Mouse (Mus musculus): Measurements from ENCODE around the gene Ak1. TPM values are rescaled to one million over a fixed set of nuclear protein-coding genes. Genes with fewer than 3 reads are reported as not detected.
A peak's percentile ranks its signal among the peaks of the same experiment; 100 is the strongest.

Gene Ak1
- total and polyA plus RNA-seq, 3 experiments, result 1.4 to 3.9 (median 1.5) TPM

- H3K4me3 ChIP-seq (replicated peaks in 1 of 3; ENCODE audit: low read depth in 2 of 3, low read length in 2 of 3, poor library complexity in 1 of 3), result no peak overlapping the region
- H3K36me3 ChIP-seq (replicated peaks in 1 of 2; ENCODE audit: control insufficient read depth in 1 of 2, insufficient read depth in 1 of 2, low read length in 1 of 2), result peaks cover 11 to 49% of the 10 kb centered on the region in 2 experiments
- dilution Hi-C loops (cut with MboI; ENCODE audit: extremely low pct_ligation_motif_present, extremely low pct_unique_long_range_greater_than_20kb, low sequenced_read_pairs) (no loop called here), in situ Hi-C loops (cut with MboI; ENCODE audit: low pct_ligation_motif_present, low pct_unique_long_range_greater_than_20kb, low sequenced_read_pairs) (loop anchor here (5.0 to 25.0 kb wide), 2 partner anchors 37 to 438 kb away; no protein-coding TSS in a partner anchor)
- TF ChIP-seq CTCF (conservative IDR thresholded peaks at IDR 0.05 in 1 of 2, IDR thresholded peaks at IDR 0.05 in 1 of 2; ENCODE audit: low read depth in 2 of 2, low read length in 2 of 2) (peak; percentile 82 to 85), MAX (IDR thresholded peaks at IDR 0.05; ENCODE audit: low read length) (no peak), RAD21 (IDR thresholded peaks at IDR 0.05; ENCODE audit: low read depth, low read length) (peak; percentile 58), BHLHE40 (IDR thresholded peaks at IDR 0.05; ENCODE audit: low read depth, low read length) (no peak), CHD1 (IDR thresholded peaks at IDR 0.05; ENCODE audit: low read depth, low read length) (no peak), JUN (IDR thresholded peaks at IDR 0.05; ENCODE audit: insufficient read depth, low read depth, low read length) (no peak), HCFC1 (IDR thresholded peaks at IDR 0.05; ENCODE audit: low read depth, low read length) (no peak)
- H3K4me2 ChIP-seq (ENCODE audit: insufficient read depth, low read depth, poor library complexity, severe bottlenecking), result no peak overlapping the region
- H3K4me1 ChIP-seq (ENCODE audit: control insufficient read depth in 1 of 2, insufficient read depth in 2 of 2), result peaks cover 3 to 35% of the 10 kb centered on the region in 2 experiments
- peak; percentile 54 for DNase-seq (ENCODE audit: extremely low read depth)
- no peak overlapping the region for H3K9ac ChIP-seq (ENCODE audit: insufficient read depth, low read depth)
- H3K9me3 ChIP-seq (replicated peaks; ENCODE audit: low read length), result no peaks in the 10 kb centered on the region
- no peak overlapping the region for H3K27ac ChIP-seq (ENCODE audit: insufficient read depth, low read depth)
- peaks cover 16% of the 10 kb centered on the region for H3K79me2 ChIP-seq (replicated peaks; ENCODE audit: control insufficient read depth, extremely low read depth, insufficient read depth, poor library complexity, severe bottlenecking)
- H3K27me3 ChIP-seq (replicated peaks), result no peaks in the 10 kb centered on the region
Observed at GRCm38 (mm10) chr2:32574901-32575585, 46.5 kb upstream of the Ak1 start.

GRCm38 (mm10) chr2:32575586-32576160, 45.9 kb upstream of the Ak1 start, which contains the start of gene 9430097D07Rik:
TSS of gene 9430097D07Rik (minus strand) at chr2:32575684.
- no peak within 1 kb of the TSS for H3K9ac ChIP-seq (ENCODE audit: insufficient read depth, low read depth)
- no peak within 1 kb of the TSS for H3K4me3 ChIP-seq (replicated peaks in 1 of 3; ENCODE audit: low read depth in 2 of 3, low read length in 2 of 3, poor library complexity in 1 of 3)
- peaks cover 3 to 30% of the 10 kb centered on the region in 2 experiments for H3K4me1 ChIP-seq (ENCODE audit: control insufficient read depth in 1 of 2, insufficient read depth in 2 of 2)
- DNase-seq (ENCODE audit: extremely low read depth), result no peak
- dilution Hi-C loops (cut with MboI; ENCODE audit: extremely low pct_ligation_motif_present, extremely low pct_unique_long_range_greater_than_20kb, low sequenced_read_pairs) (no loop called here), in situ Hi-C loops (cut with MboI; ENCODE audit: low pct_ligation_motif_present, low pct_unique_long_range_greater_than_20kb, low sequenced_read_pairs) (loop anchor here (5.0 kb wide), 1 partner anchor 37 kb away; no protein-coding TSS in a partner anchor)
- no peak for TF ChIP-seq NRF1 (IDR thresholded peaks at IDR 0.05; ENCODE audit: low read depth, low read length)
- no peaks in the 10 kb centered on the region for H3K27me3 ChIP-seq (replicated peaks)
- H3K79me2 ChIP-seq (replicated peaks; ENCODE audit: control insufficient read depth, extremely low read depth, insufficient read depth, poor library complexity, severe bottlenecking), result peaks cover 16% of the 10 kb centered on the region
- H3K4me2 ChIP-seq (ENCODE audit: insufficient read depth, low read depth, poor library complexity, severe bottlenecking), result no peak within 1 kb of the TSS
- no peaks in the 10 kb centered on the region for H3K9me3 ChIP-seq (replicated peaks; ENCODE audit: low read length)
- H3K36me3 ChIP-seq (replicated peaks in 1 of 2; ENCODE audit: control insufficient read depth in 1 of 2, insufficient read depth in 1 of 2, low read length in 1 of 2), result peaks cover 11 to 50% of the 10 kb centered on the region in 2 experiments
- no peak within 1 kb of the TSS for H3K27ac ChIP-seq (ENCODE audit: insufficient read depth, low read depth)

- in situ Hi-C loops (cut with MboI; ENCODE audit: low pct_ligation_motif_present, low pct_unique_long_range_greater_than_20kb, low sequenced_read_pairs), result loop anchor here (5.0 kb wide), 1 partner anchor 36 kb away; no protein-coding TSS in a partner anchor
- Histone ChIP-seq H3K79me2 (replicated peaks; ENCODE audit: control insufficient read depth, extremely low read depth, insufficient read depth, poor library complexity, severe bottlenecking) (peaks cover 8% of the 10 kb centered on the region), H3K4me2 (ENCODE audit: insufficient read depth, low read depth, poor library complexity, severe bottlenecking) (no peak overlapping the region), H3K27me3 (replicated peaks) (no peaks in the 10 kb centered on the region), H3K9ac (ENCODE audit: insufficient read depth, low read depth) (no peak overlapping the region), H3K27ac (ENCODE audit: insufficient read depth, low read depth) (no peak overlapping the region), H3K9me3 (replicated peaks; ENCODE audit: low read length) (no peaks in the 10 kb centered on the region), H3K36me3 (replicated peaks in 1 of 2; ENCODE audit: control insufficient read depth in 1 of 2, insufficient read depth in 1 of 2, low read length in 1 of 2) (peaks cover 11 to 53% of the 10 kb centered on the region in 2 experiments), H3K4me1 (ENCODE audit: control insufficient read depth in 1 of 2, insufficient read depth in 2 of 2) (peaks cover 3 to 30% of the 10 kb centered on the region in 2 experiments), H3K4me3 (replicated peaks in 1 of 3; ENCODE audit: low read depth in 2 of 3, low read length in 2 of 3, poor library complexity in 1 of 3) (no peak overlapping the region)
- TF ChIP-seq CHD2 (IDR thresholded peaks at IDR 0.05; ENCODE audit: low read length), result no peak
- no peak for TF ChIP-seq PAX5 (IDR thresholded peaks at IDR 0.05; ENCODE audit: low read length)
- TF ChIP-seq MYC (IDR thresholded peaks at IDR 0.05; ENCODE audit: low read depth, low read length), result no peak
- no peak for TF ChIP-seq TCF12 (IDR thresholded peaks at IDR 0.05; ENCODE audit: low read depth, low read length)
- no peak for TF ChIP-seq POLR2A (IDR thresholded peaks at IDR 0.05; ENCODE audit: low read depth, low read length)
- TF ChIP-seq SIN3A (IDR thresholded peaks at IDR 0.05; ENCODE audit: low read length), result no peak
- TF ChIP-seq NRF1 (IDR thresholded peaks at IDR 0.05; ENCODE audit: low read depth, low read length), result no peak
- no peak for TF ChIP-seq ZNF384 (IDR thresholded peaks at IDR 0.05; ENCODE audit: low read depth, low read length)
- no peak for TF ChIP-seq TBP (conservative IDR thresholded peaks at IDR 0.05; ENCODE audit: low read depth, low read length)
- dilution Hi-C loops (cut with MboI; ENCODE audit: extremely low pct_ligation_motif_present, extremely low pct_unique_long_range_greater_than_20kb, low sequenced_read_pairs), result no loop called here
- no peak for DNase-seq (ENCODE audit: extremely low read depth)
Observed at GRCm38 (mm10) chr2:32576532-32576931, 45.0 kb upstream of the Ak1 start.

Data from CH12.LX (cell line).